Mouse (Mus musculus): ENCODE results near the gene Olfr1224-ps1. TPM values are rescaled to one million over a fixed set of nuclear protein-coding genes. Genes with fewer than 3 reads are reported as not detected.

The Olfr1224-ps1 gene
- polyA plus RNA-seq, 1 experiment from 2014 or later, result not detected

DNA sequence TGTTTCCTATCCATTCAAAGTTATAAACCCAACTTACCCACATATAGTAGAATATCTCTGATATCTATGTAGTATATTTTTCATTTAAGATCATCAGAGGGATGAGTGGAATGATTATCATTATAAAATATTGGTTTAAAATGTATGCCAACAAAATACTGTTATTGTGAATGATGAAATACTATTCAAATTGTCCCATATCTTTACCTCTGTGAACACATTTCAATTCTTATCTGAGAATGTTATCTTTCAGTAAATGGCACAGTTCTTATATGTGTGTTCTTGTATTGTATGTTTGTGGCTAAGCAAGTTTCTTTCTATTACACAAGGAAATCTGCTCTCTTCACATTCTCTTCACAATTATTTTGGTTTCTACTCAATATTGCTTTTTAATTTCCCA lies 58.2 kb downstream of the Olfr1224-ps1 start:
- Histone ChIP-seq H3K36me3 (ENCODE audit: control insufficient read depth, insufficient read depth, low read length) (no peaks in the 10 kb centered on the region), H3K9ac (ENCODE audit: low read length) (no peak overlapping the region), H3K4me3 (ENCODE audit: low read depth, low read length) (no peak overlapping the region), H3K9me3 (ENCODE audit: control insufficient read depth, low read length) (no peaks in the 10 kb centered on the region), H3K4me1 (replicated peaks; ENCODE audit: control insufficient read depth, insufficient read depth, low read length) (no peaks in the 10 kb centered on the region), H3K27me3 (replicated peaks; ENCODE audit: control insufficient read depth, insufficient read depth, low read length) (no peaks in the 10 kb centered on the region), H3K4me2 (ENCODE audit: low read length) (no peak overlapping the region), H3K27ac (ENCODE audit: low read depth) (no peak overlapping the region)
- ATAC-seq (replicated peaks; ENCODE audit: low FRiP score, low TSS enrichment, low read depth) (no peak), DNase-seq (ENCODE audit: low spot score) (no peak)

Other genes with a start within 250 kb of the Olfr1224-ps1 start
- gene Olfr1209, start 248.9 kb downstream of the Olfr1224-ps1 start, polyA plus RNA-seq (2014; fragmentation: Nextera tagmentation; extraction: Ambion mirVana), result not detected in 2 replicates
- gene Olfr1211, start 226.0 kb downstream of the Olfr1224-ps1 start, polyA plus RNA-seq (2014; fragmentation: Nextera tagmentation; extraction: Ambion mirVana), result not detected in 2 replicates
- gene Olfr1212, start 210.1 kb downstream of the Olfr1224-ps1 start, polyA plus RNA-seq (2014; fragmentation: Nextera tagmentation; extraction: Ambion mirVana), result not detected in 2 replicates
- gene Gm13762, start 183.8 kb downstream of the Olfr1224-ps1 start, polyA plus RNA-seq (2014; fragmentation: Nextera tagmentation; extraction: Ambion mirVana), result not detected in 2 replicates
- gene Olfr1214, start 171.4 kb downstream of the Olfr1224-ps1 start, polyA plus RNA-seq (2014; fragmentation: Nextera tagmentation; extraction: Ambion mirVana), result not detected in 2 replicates
- not detected in 2 replicates for gene Olfr1215, start 157.1 kb downstream of the Olfr1224-ps1 start, polyA plus RNA-seq (2014; fragmentation: Nextera tagmentation; extraction: Ambion mirVana)
- not detected in 2 replicates for gene Olfr1216, start 145.8 kb downstream of the Olfr1224-ps1 start, polyA plus RNA-seq (2014; fragmentation: Nextera tagmentation; extraction: Ambion mirVana)
- not detected in 2 replicates for gene Olfr1217, start 132.0 kb downstream of the Olfr1224-ps1 start, polyA plus RNA-seq (2014; fragmentation: Nextera tagmentation; extraction: Ambion mirVana)
- gene Olfr1218, start 102.9 kb downstream of the Olfr1224-ps1 start, polyA plus RNA-seq (2014; fragmentation: Nextera tagmentation; extraction: Ambion mirVana), result not detected in 2 replicates
- gene Olfr1219, start 80.6 kb downstream of the Olfr1224-ps1 start, polyA plus RNA-seq (2014; fragmentation: Nextera tagmentation; extraction: Ambion mirVana), result not detected in 2 replicates
- gene Olfr1220, start 57.3 kb downstream of the Olfr1224-ps1 start, polyA plus RNA-seq (2014; fragmentation: Nextera tagmentation; extraction: Ambion mirVana), result not detected in 2 replicates
- gene Olfr1221, start 46.8 kb downstream of the Olfr1224-ps1 start, polyA plus RNA-seq (2014; fragmentation: Nextera tagmentation; extraction: Ambion mirVana), result not detected in 2 replicates
- gene Olfr1222, start 31.0 kb downstream of the Olfr1224-ps1 start, polyA plus RNA-seq (2014; fragmentation: Nextera tagmentation; extraction: Ambion mirVana), result not detected in 2 replicates
- not detected in 2 replicates for gene Olfr1223, start 12.5 kb downstream of the Olfr1224-ps1 start, polyA plus RNA-seq (2014; fragmentation: Nextera tagmentation; extraction: Ambion mirVana)
- not detected in 2 replicates for gene Olfr1225, start 10.6 kb upstream of the Olfr1224-ps1 start, polyA plus RNA-seq (2014; fragmentation: Nextera tagmentation; extraction: Ambion mirVana)
- not detected in 2 replicates for gene Olfr1226, start 36.0 kb upstream of the Olfr1224-ps1 start, polyA plus RNA-seq (2014; fragmentation: Nextera tagmentation; extraction: Ambion mirVana)
- not detected in 2 replicates for gene Olfr1228, start 90.0 kb upstream of the Olfr1224-ps1 start, polyA plus RNA-seq (2014; fragmentation: Nextera tagmentation; extraction: Ambion mirVana)
- not detected in 2 replicates for gene Olfr1229, start 123.9 kb upstream of the Olfr1224-ps1 start, polyA plus RNA-seq (2014; fragmentation: Nextera tagmentation; extraction: Ambion mirVana)
- not detected in 2 replicates for gene Olfr1230, start 133.2 kb upstream of the Olfr1224-ps1 start, polyA plus RNA-seq (2014; fragmentation: Nextera tagmentation; extraction: Ambion mirVana)
- gene Olfr1231, start 143.0 kb upstream of the Olfr1224-ps1 start, polyA plus RNA-seq (2014; fragmentation: Nextera tagmentation; extraction: Ambion mirVana), result not detected in 2 replicates
- not detected in 2 replicates for gene Olfr1232, start 165.6 kb upstream of the Olfr1224-ps1 start, polyA plus RNA-seq (2014; fragmentation: Nextera tagmentation; extraction: Ambion mirVana)
- gene Olfr1233, start 178.3 kb upstream of the Olfr1224-ps1 start, polyA plus RNA-seq (2014; fragmentation: Nextera tagmentation; extraction: Ambion mirVana), result not detected in 2 replicates
- not detected in 2 replicates for gene Olfr1234, start 200.8 kb upstream of the Olfr1224-ps1 start, polyA plus RNA-seq (2014; fragmentation: Nextera tagmentation; extraction: Ambion mirVana)
- gene Olfr1238, start 245.6 kb upstream of the Olfr1224-ps1 start, polyA plus RNA-seq (2014; fragmentation: Nextera tagmentation; extraction: Ambion mirVana), result not detected in 2 replicates